Mouse (Mus musculus) forebrain, embryonic 12.5 days (tissue): ENCODE measurements at regions not wholly inside any gene's neighbourhood (a gene's known extent, or its start where the extent isn't known, plus 50 kb on each side); places are given as distances from the start of the nearest gene placed in this dataset.

Source experiments
- ATAC-seq: fragments of 200-750 bp; cut with Nextera tagmentation; 2 replicates; pipeline ENCODE4 v1.8.0; 2017; ENCODE audit warnings: moderate TSS enrichment; ENCODE audit not compliant: low FRiP score
- H3K27ac ChIP-seq: fragments of 300-500 bp; sonication (generic); 2 replicates; pipeline ENCODE4 v1.5.1; 2016; ENCODE audit warnings: mild to moderate bottlenecking
- H3K27me3 ChIP-seq: fragments of 300-500 bp; sonication (generic); 2 replicates; pipeline ENCODE4 v1.6.1; 2016; ENCODE audit warnings: mild to moderate bottlenecking
- H3K36me3 ChIP-seq: fragments of 300-500 bp; sonication (generic); replicated peaks from 2 replicates; pipeline ENCODE4 v1.6.1; 2016; ENCODE audit warnings: mild to moderate bottlenecking
- H3K4me1 ChIP-seq: fragments of 300-500 bp; sonication (generic); 2 replicates; pipeline ENCODE4 v1.6.1; 2016
- H3K4me2 ChIP-seq: fragments of 300-500 bp; sonication (generic); 2 replicates; pipeline ENCODE4 v1.6.1; 2016; ENCODE audit warnings: mild to moderate bottlenecking, moderate library complexity
- H3K4me3 ChIP-seq: fragments of 300-500 bp; sonication (generic); replicated peaks from 2 replicates; pipeline ENCODE4 v1.5.1; 2016; ENCODE audit warnings: mild to moderate bottlenecking
- H3K9ac ChIP-seq: fragments of 300-500 bp; sonication (generic); 2 replicates; pipeline ENCODE4 v1.6.1; 2016; ENCODE audit warnings: mild to moderate bottlenecking
- H3K9me3 ChIP-seq: fragments of 300-500 bp; sonication (generic); 2 replicates; pipeline ENCODE4 v1.6.1; 2016
- whole genome bisulfite sequencing: fragments of 180-500 bp; shearing (Covaris S2); methylation state at CpG from one replicate; pipeline ENCODE4 v1.1.7; 2016; 5-methylcytosine and 5-hydroxymethylcytosine counted together

DNA sequence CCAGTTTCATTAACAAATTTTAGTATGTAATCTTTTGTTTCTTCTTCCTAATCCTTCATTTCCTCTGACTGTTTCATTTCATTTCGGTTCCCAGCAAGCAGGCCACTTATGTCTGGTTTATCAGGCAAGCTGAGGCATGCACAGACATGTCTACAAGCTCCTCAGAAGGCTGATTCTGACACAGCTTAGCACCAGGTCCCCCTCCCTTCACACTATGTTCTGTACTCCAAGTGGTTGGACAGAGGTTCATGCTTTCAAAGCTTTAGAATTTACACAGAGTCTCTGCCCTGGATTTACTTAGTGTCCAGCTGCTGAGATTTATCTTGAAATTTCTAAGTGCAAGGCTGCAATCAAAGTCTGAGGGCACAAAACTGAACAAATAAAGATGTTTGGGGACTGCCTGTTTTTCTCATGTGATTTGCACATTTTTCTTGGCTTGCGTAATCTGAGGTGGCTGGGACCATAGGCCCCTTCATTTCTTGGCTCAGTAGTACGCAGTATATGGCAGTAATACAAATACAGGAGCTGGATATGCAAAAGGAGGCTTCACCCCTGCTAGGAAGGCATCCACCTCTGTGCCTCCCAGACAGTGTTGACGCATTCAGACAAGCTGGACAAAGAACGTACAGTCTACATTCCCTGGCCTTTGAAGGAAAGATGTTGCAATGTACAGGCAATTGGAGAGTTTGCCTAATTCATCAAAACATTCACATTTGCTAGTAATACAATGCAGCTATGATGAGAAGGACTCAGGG lies 222.7 kb upstream of the Pappa start:
- ATAC-seq, result no peak
- Histone ChIP-seq H3K4me1 (no peaks in the 10 kb centered on the region), H3K4me3 (no peak overlapping the region), H3K27me3 (no peaks in the 10 kb centered on the region), H3K9ac (no peak overlapping the region), H3K36me3 (no peaks in the 10 kb centered on the region), H3K9me3 (no peaks in the 10 kb centered on the region), H3K4me2 (no peak overlapping the region), H3K27ac (no peak overlapping the region)
- 87% methylated on average over 5 of the region's 5 CpGs for WGBS

- H3K9me3 ChIP-seq, result no peaks in the 10 kb centered on the region
- no peak overlapping the region for H3K4me3 ChIP-seq
- ATAC-seq, result no peak
- H3K9ac ChIP-seq, result no peak overlapping the region
- H3K4me1 ChIP-seq, result no peaks in the 10 kb centered on the region
- H3K36me3 ChIP-seq, result no peaks in the 10 kb centered on the region
- H3K27ac ChIP-seq, result no peak overlapping the region
- H3K4me2 ChIP-seq, result no peak overlapping the region
- H3K27me3 ChIP-seq, result no peaks in the 10 kb centered on the region
Observed at GRCm38 (mm10) chr4:64923751-64924150, 200.2 kb upstream of the Pappa start.

GRCm38 (mm10) chr4:64928553-64928952 lies 195.4 kb upstream of the Pappa start:
- H3K9me3 ChIP-seq, result no peaks in the 10 kb centered on the region
- no peak overlapping the region for H3K4me2 ChIP-seq
- no peak overlapping the region for H3K27ac ChIP-seq
- H3K36me3 ChIP-seq, result no peaks in the 10 kb centered on the region
- H3K4me1 ChIP-seq, result no peaks in the 10 kb centered on the region
- ATAC-seq, result no peak
- no peak overlapping the region for H3K9ac ChIP-seq
- H3K4me3 ChIP-seq, result no peak overlapping the region
- H3K27me3 ChIP-seq, result no peaks in the 10 kb centered on the region
- WGBS, result 71% methylated on average over 2 of the region's 2 CpGs

- Histone ChIP-seq H3K9ac (no peak overlapping the region), H3K27me3 (no peaks in the 10 kb centered on the region), H3K4me3 (no peak overlapping the region), H3K4me1 (no peaks in the 10 kb centered on the region), H3K27ac (no peak overlapping the region), H3K9me3 (no peaks in the 10 kb centered on the region), H3K36me3 (no peaks in the 10 kb centered on the region), H3K4me2 (no peak overlapping the region)
- ATAC-seq, result no peak
Observed at GRCm38 (mm10) chr4:64945547-64945946, 178.4 kb upstream of the Pappa start.

GRCm38 (mm10) chr4:64952651-64953050 lies 171.3 kb upstream of the Pappa start:
- ATAC-seq, result no peak
- Histone ChIP-seq H3K9me3 (no peaks in the 10 kb centered on the region), H3K4me3 (no peak overlapping the region), H3K9ac (no peak overlapping the region), H3K27ac (no peak overlapping the region), H3K27me3 (no peaks in the 10 kb centered on the region), H3K36me3 (no peaks in the 10 kb centered on the region), H3K4me2 (no peak overlapping the region), H3K4me1 (no peaks in the 10 kb centered on the region)

DNA sequence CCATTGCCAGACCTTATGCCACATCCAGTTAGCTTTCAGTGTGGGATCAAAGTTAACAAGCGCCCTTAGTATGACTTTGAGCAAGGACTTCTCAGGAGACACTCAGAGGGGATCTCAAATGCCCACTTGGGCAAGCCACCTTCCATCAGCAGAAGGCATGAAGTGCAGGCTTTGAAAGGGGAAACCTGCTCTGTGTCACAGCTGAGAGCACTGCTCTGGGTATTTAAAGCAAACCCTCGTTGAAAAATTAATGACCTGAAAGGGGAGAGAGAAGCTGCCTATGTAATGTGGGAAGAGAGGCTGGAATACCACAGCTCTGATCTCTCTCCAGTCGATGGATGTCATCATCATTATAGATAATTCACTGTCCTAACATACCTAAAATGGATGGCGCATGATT lies 165.1 kb upstream of the Pappa start:
- Histone ChIP-seq H3K4me1 (no peaks in the 10 kb centered on the region), H3K27ac (no peak overlapping the region), H3K27me3 (no peaks in the 10 kb centered on the region), H3K4me3 (no peak overlapping the region), H3K9ac (no peak overlapping the region), H3K36me3 (no peaks in the 10 kb centered on the region), H3K4me2 (no peak overlapping the region), H3K9me3 (no peaks in the 10 kb centered on the region)
- ATAC-seq, result no peak
- WGBS, result 81% methylated on average over 4 of the region's 4 CpGs

GRCm38 (mm10) chr4:64961796-64962195 lies 162.2 kb upstream of the Pappa start:
- 87% methylated on average over 4 of the region's 4 CpGs for WGBS
- ATAC-seq, result no peak
- Histone ChIP-seq H3K9me3 (no peaks in the 10 kb centered on the region), H3K4me1 (no peaks in the 10 kb centered on the region), H3K9ac (no peak overlapping the region), H3K27ac (no peak overlapping the region), H3K36me3 (no peaks in the 10 kb centered on the region), H3K27me3 (no peaks in the 10 kb centered on the region), H3K4me2 (no peak overlapping the region), H3K4me3 (no peak overlapping the region)
